Mouse (Mus musculus): Measurements from ENCODE around the gene Fbxl20. TPM values are rescaled to one million over a fixed set of nuclear protein-coding genes. Genes with fewer than 3 reads are reported as not detected.
A peak's percentile ranks its signal among the peaks of the same experiment; 100 is the strongest.

The Fbxl20 gene
- total and polyA plus RNA-seq, 3 experiments: 10.7 to 14.4 (median 14.3) TPM

DNA sequence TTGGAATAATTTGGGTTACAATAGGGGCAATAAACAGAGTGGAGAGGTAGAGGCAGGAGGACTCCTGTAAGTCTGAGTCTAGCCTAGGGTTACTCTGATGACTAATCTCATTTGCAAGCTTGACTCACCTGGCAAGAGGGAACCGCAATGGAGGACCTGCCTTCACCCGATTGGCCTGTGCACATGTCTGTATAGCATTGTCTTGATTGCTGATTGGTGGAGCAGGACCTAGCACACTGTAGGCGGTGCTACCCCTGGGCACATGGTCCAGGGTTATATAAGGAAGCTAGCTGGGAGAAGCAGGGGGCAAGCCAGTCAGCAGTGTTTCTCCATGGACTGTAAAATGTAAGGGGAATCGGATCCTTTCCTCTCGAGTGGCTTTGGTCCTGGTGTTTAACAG lies 92.2 kb downstream of the Fbxl20 start:
- intact Hi-C loops (cut with DNase I): no loop called here
- H3K36me3 ChIP-seq (ENCODE audit: control insufficient read depth, insufficient read depth, low read length): no peaks in the 10 kb centered on the region
- no peak for TF ChIP-seq CTCF (IDR thresholded peaks at IDR 0.05)
- TF ChIP-seq EP300 (IDR thresholded peaks at IDR 0.05; ENCODE audit: insufficient read depth, low read depth, low read length): no peak
- 87% methylated on average over 5 of the region's 5 CpGs for WGBS
- H3K4me3 ChIP-seq: no peak overlapping the region
- H3K4me1 ChIP-seq (ENCODE audit: control insufficient read depth, insufficient read depth, low read length): no peaks in the 10 kb centered on the region
- no peak for DNase-seq
- no peak overlapping the region for H3K9ac ChIP-seq (ENCODE audit: low read depth, low read length)
- no peaks in the 10 kb centered on the region for H3K79me2 ChIP-seq (replicated peaks; ENCODE audit: control insufficient read depth, insufficient read depth, low read length)
- peaks cover 1% of the 10 kb centered on the region; the same call in 1 of the 2 replicates for H3K27me3 ChIP-seq (ENCODE audit: control insufficient read depth, insufficient read depth, low read length)
- no peak overlapping the region for H3K27ac ChIP-seq

DNA sequence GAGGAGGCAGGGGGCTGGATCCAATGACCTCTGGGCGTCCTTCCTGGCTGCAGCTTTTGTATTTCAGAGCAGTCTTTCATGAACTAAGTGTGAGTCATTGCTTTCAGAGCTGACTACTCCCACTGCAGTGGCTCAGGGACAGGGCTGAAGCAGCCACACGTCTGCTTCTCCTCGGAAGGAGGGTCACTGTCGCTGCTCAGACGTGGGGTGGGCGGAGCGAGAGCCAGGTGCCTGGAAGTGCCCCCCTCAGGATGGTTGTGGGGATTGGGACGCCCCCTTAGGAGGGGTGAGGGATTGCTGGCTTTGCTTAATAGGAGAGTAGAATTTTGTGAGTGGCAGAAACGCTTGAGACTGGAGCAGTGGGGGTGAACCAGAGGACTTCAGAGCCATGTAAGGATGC lies 92.7 kb downstream of the Fbxl20 start:
- DNase-seq: no peak
- Histone ChIP-seq H3K79me2 (replicated peaks; ENCODE audit: control insufficient read depth, insufficient read depth, low read length) (no peaks in the 10 kb centered on the region), H3K9ac (ENCODE audit: low read depth, low read length) (no peak overlapping the region), H3K27ac (no peak overlapping the region), H3K27me3 (ENCODE audit: control insufficient read depth, insufficient read depth, low read length) (peaks cover 5% of the 10 kb centered on the region), H3K4me1 (ENCODE audit: control insufficient read depth, insufficient read depth, low read length) (no peaks in the 10 kb centered on the region), H3K36me3 (ENCODE audit: control insufficient read depth, insufficient read depth, low read length) (no peaks in the 10 kb centered on the region), H3K4me3 (no peak overlapping the region)
- intact Hi-C loops (cut with DNase I): no loop called here
- TF ChIP-seq CTCF (IDR thresholded peaks at IDR 0.05) (no peak), POLR2A (IDR thresholded peaks at IDR 0.05; ENCODE audit: insufficient read depth, low read depth, low read length) (no peak), EP300 (IDR thresholded peaks at IDR 0.05; ENCODE audit: insufficient read depth, low read depth, low read length) (no peak)
- 11% methylated on average over 9 of the region's 9 CpGs for WGBS

DNA sequence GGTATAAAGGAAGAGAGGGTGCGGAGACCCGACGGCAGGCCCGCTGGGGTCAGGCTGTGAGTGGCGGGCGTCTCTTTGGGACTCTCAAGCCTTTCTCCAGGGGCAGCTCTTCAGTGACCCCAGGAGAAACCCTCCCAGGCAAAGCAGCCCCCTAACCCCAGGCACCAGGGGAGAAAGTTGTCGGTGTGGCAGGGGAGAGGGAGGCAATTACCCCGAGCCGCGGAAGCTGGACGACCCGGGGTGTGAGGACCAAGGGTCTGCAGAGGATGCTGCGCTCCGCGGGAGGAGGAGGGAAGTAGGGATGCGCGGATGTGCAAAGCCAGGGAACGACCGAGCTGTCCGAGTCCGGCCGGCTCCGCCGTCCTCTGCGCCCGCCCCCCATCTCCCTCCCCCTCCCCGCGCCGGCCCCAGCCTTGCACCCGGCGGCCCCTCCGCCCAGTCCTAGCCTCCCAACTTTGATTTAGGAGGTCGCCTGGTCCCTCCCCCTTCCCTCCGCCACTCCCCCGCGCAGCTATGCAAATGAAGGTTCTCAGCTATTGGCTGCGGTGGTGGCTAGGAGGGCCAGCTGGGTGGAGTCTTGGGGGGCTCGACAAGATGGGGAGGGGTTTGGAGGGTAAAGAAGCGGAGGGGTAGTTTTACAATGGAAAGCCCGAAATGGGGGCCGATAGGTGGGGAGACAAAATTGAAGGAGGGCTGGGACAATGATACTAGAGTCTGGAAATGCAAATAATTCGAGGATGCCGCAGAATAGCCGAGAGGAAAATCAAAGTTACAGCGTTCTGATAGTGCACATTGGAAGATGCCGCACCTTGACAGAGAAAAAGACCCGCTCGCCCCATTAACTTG lies 97.0 kb downstream of the Fbxl20 start, which contains the start of gene Stac2:
Gene Stac2, minus strand, starts transcription at position 474 of the 846 bp plus-strand sequence.
- peaks cover 10% of the 10 kb centered on the region for H3K27me3 ChIP-seq (ENCODE audit: control insufficient read depth, insufficient read depth, low read length)
- peak; percentile 78 for DNase-seq
- no peak within 1 kb of the TSS for H3K27ac ChIP-seq
- H3K36me3 ChIP-seq (ENCODE audit: control insufficient read depth, insufficient read depth, low read length): no peaks in the 10 kb centered on the region
- H3K9ac ChIP-seq (ENCODE audit: low read depth, low read length): peak within 1 kb of the TSS; percentile 34
- peak within 1 kb of the TSS; percentile 49 for H3K4me3 ChIP-seq
- 6% methylated on average over 43 of the region's 48 CpGs for WGBS
- no peaks in the 10 kb centered on the region for H3K4me1 ChIP-seq (ENCODE audit: control insufficient read depth, insufficient read depth, low read length)
- H3K79me2 ChIP-seq (replicated peaks; ENCODE audit: control insufficient read depth, insufficient read depth, low read length): no peaks in the 10 kb centered on the region
- intact Hi-C loops (cut with DNase I): no loop called here
- TF ChIP-seq POLR2A (IDR thresholded peaks at IDR 0.05; ENCODE audit: insufficient read depth, low read depth, low read length) (no peak), CTCF (IDR thresholded peaks at IDR 0.05) (no peak), EP300 (IDR thresholded peaks at IDR 0.05; ENCODE audit: insufficient read depth, low read depth, low read length) (no peak)

DNA sequence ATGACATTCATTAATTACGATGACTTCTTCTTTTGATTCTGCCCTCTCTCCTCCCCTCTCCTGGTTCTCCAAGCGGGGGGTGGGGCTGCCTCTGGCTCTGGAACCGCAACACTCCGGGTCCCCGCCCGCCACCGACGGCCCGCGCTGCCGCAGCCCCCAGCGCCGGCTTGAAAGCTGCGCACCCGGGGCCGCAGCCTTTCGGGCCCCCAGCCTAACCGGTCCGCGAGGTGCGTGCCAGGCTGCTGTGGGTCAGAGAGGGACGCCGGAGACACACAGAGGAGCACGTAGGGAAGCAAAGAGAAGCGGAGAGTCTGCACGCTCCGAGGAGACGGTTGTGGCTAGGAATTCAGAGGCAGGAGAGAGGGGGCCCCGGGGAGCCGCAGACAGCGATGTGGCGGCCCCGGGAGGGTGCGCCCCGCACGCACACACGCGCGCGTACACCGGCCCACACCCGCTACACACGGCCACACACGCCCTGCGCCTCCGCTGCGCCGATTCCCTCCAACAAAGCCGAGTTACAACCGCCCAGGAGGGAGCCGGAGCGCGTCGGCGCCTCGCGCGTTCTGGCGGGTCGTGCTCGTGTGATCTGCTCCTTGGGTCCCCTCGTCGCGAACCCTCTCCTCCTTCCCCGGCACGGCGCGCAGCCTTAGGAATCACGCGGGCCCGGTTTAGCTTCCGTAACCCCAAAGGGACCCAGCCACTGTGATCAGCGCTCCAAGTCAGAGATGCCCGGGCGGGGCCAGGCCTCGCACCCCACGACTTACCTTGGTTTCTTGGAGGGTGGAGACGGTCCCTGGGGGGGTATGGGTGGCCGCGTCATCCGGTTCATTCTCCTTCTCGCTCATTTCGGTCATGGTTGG lies 97.8 kb downstream of the Fbxl20 start:
- no peaks in the 10 kb centered on the region for H3K36me3 ChIP-seq (ENCODE audit: control insufficient read depth, insufficient read depth, low read length)
- H3K79me2 ChIP-seq (replicated peaks; ENCODE audit: control insufficient read depth, insufficient read depth, low read length): no peaks in the 10 kb centered on the region
- DNase-seq: peak in 1 of 2 experiments; percentile 54
- WGBS: under 1% methylated on average over 83 of the region's 83 CpGs
- peak overlapping the region; percentile 34 for H3K9ac ChIP-seq (ENCODE audit: low read depth, low read length)
- no peaks in the 10 kb centered on the region for H3K4me1 ChIP-seq (ENCODE audit: control insufficient read depth, insufficient read depth, low read length)
- peak overlapping the region; percentile 49 for H3K4me3 ChIP-seq
- intact Hi-C loops (cut with DNase I): no loop called here
- TF ChIP-seq CTCF (IDR thresholded peaks at IDR 0.05) (no peak), EP300 (IDR thresholded peaks at IDR 0.05; ENCODE audit: insufficient read depth, low read depth, low read length) (no peak), POLR2A (IDR thresholded peaks at IDR 0.05; ENCODE audit: insufficient read depth, low read depth, low read length) (no peak)
- H3K27me3 ChIP-seq (ENCODE audit: control insufficient read depth, insufficient read depth, low read length): peaks cover 10% of the 10 kb centered on the region
- no peak overlapping the region for H3K27ac ChIP-seq

DNA sequence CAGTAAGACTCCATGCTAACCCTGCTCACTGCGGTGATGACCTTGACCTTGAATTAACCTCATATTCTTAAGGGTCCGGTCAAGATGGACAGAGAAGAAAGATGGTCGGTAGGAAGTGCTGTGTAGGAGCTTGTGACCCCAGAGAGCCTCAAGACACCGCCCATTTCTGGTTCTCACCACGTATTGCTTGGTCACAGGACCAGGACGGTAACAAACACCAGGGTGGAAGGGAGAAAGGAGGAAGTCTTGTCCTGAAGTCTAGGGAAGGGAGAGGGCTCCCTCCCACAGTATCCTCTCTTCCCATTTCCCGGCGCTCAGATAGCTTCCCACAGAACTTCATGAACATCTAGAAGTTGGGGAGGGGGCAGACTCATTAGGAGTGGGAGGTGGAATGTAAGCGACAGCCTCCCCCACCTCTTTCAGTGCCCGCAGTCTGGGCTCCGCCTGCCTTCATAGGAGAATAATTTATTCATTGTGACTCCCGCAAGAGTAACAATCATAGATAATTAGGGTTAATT lies 98.5 kb downstream of the Fbxl20 start:
- no peaks in the 10 kb centered on the region for H3K4me1 ChIP-seq (ENCODE audit: control insufficient read depth, insufficient read depth, low read length)
- H3K27me3 ChIP-seq (ENCODE audit: control insufficient read depth, insufficient read depth, low read length): peaks cover 10% of the 10 kb centered on the region
- DNase-seq: no peak
- intact Hi-C loops (cut with DNase I): no loop called here
- H3K9ac ChIP-seq (ENCODE audit: low read depth, low read length): no peak overlapping the region
- WGBS: 16% methylated on average over 12 of the region's 12 CpGs
- TF ChIP-seq EP300 (IDR thresholded peaks at IDR 0.05; ENCODE audit: insufficient read depth, low read depth, low read length): no peak
- TF ChIP-seq CTCF (IDR thresholded peaks at IDR 0.05): no peak
- no peak for TF ChIP-seq POLR2A (IDR thresholded peaks at IDR 0.05; ENCODE audit: insufficient read depth, low read depth, low read length)
- H3K4me3 ChIP-seq: no peak overlapping the region; the same call in 1 of the 2 replicates
- no peaks in the 10 kb centered on the region for H3K79me2 ChIP-seq (replicated peaks; ENCODE audit: control insufficient read depth, insufficient read depth, low read length)
- no peaks in the 10 kb centered on the region for H3K36me3 ChIP-seq (ENCODE audit: control insufficient read depth, insufficient read depth, low read length)
- no peak overlapping the region for H3K27ac ChIP-seq

Measured in heart, adult 2 months (tissue).